Mouse (Mus musculus): ENCODE data around the gene Pkn3. TPM values are rescaled to one million over a fixed set of nuclear protein-coding genes. Genes with fewer than 3 reads are reported as not detected.

The Pkn3 gene
- 1.1 and 1.9 TPM in 2 replicates for polyA plus RNA-seq (2014; fragmentation: Nextera tagmentation; extraction: Ambion mirVana)

DNA sequence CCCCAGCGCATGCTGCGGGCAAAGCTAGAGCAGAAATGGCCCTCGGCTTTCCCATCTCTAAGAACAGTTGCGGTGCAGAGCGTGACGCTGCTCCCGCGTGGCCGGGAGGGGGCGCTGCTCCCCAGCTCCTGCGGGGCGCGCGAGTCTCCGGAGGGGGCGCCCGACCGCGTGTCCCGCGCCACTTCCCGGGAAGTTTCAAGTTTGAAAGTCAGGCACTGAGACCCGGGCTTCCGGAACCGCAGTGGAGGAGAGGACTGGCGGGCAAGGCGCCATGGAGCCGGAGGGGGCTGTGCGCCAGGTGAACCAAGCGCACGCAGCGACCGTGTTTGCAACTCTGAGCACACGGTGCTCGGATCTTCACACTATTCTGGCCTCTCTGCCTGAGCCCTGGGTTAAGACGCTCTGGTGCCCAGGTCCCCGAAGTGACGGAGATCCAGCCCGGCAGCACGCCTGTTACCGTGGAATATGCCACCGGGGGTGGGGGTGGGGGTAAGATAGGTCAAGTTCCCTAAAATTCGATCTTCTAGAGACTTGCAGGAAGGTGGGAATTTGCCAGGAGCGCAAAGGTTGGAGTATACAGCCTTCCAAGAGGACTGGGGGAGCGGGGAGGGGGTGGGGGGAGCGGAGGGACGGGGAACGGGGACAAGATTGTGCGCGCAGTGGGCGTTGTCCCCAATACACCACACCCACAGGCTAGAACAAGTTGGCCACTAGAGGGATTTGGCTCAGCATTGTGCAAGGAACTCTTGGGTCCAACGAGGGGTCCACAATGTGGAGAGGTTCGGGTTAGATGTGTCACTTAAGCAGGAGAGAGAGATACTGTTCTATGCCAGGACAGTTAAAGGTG lies at the start of gene Pkn3:
Gene Pkn3, plus strand, starts transcription at position 183 of the 847 bp plus-strand sequence.
- H3K9ac ChIP-seq (replicated peaks; ENCODE audit: low read length) = peak within 1 kb of the TSS; percentile 26; the same call in 1 of the 2 replicates
- H3K4me3 ChIP-seq (replicated peaks; ENCODE audit: low read depth, low read length) = peak within 1 kb of the TSS; percentile 38
- H3K36me3 ChIP-seq (ENCODE audit: control insufficient read depth, insufficient read depth, low read length) = peaks cover 8% of the 10 kb centered on the region
- no peaks in the 10 kb centered on the region for H3K9me3 ChIP-seq (ENCODE audit: control insufficient read depth, low read length)
- under 1% methylated on average over 53 of the region's 53 CpGs for WGBS
- H3K4me1 ChIP-seq (ENCODE audit: control insufficient read depth, insufficient read depth, low read length) = 0 out of 2 replicates have a peak, but pooled peaks cover 8% of the 10 kb centered on the region
- DNase-seq (peak; percentile 90), ATAC-seq (ENCODE audit: low FRiP score, low TSS enrichment) (peak; percentile 72; the same call in 1 of the 2 replicates)
- H3K27me3 ChIP-seq (ENCODE audit: control insufficient read depth, insufficient read depth, low read length) = no peaks in the 10 kb centered on the region
- no peak within 1 kb of the TSS for H3K27ac ChIP-seq (replicated peaks; ENCODE audit: low read depth, low read length)
- peak within 1 kb of the TSS; percentile 79 for H3K4me2 ChIP-seq (ENCODE audit: low read length)

GRCm38 (mm10) chr2:30032244-30032846 lies 45.1 kb upstream of the Pkn3 start:
- ATAC-seq (ENCODE audit: low FRiP score, low TSS enrichment) (no peak), DNase-seq (no peak)
- Histone ChIP-seq H3K4me2 (ENCODE audit: low read length) (no peak overlapping the region), H3K27ac (replicated peaks; ENCODE audit: low read depth, low read length) (no peak overlapping the region), H3K27me3 (ENCODE audit: control insufficient read depth, insufficient read depth, low read length) (no peaks in the 10 kb centered on the region), H3K4me3 (replicated peaks; ENCODE audit: low read depth, low read length) (no peak overlapping the region), H3K9ac (replicated peaks; ENCODE audit: low read length) (no peak overlapping the region), H3K4me1 (ENCODE audit: control insufficient read depth, insufficient read depth, low read length) (no peaks in the 10 kb centered on the region), H3K36me3 (ENCODE audit: control insufficient read depth, insufficient read depth, low read length) (peaks cover 88% of the 10 kb centered on the region), H3K9me3 (ENCODE audit: control insufficient read depth, low read length) (no peaks in the 10 kb centered on the region)
- 64% methylated on average over 11 of the region's 11 CpGs for WGBS

- DNase-seq (no peak), ATAC-seq (ENCODE audit: low FRiP score, low TSS enrichment) (no peak)
- Histone ChIP-seq H3K9me3 (ENCODE audit: control insufficient read depth, low read length) (no peaks in the 10 kb centered on the region), H3K4me2 (ENCODE audit: low read length) (no peak overlapping the region), H3K27ac (replicated peaks; ENCODE audit: low read depth, low read length) (0 out of 2 replicates have a peak overlapping the region, but pooled peaks have one; percentile 20), H3K9ac (replicated peaks; ENCODE audit: low read length) (no peak overlapping the region), H3K4me1 (ENCODE audit: control insufficient read depth, insufficient read depth, low read length) (no peaks in the 10 kb centered on the region), H3K4me3 (replicated peaks; ENCODE audit: low read depth, low read length) (no peak overlapping the region), H3K36me3 (ENCODE audit: control insufficient read depth, insufficient read depth, low read length) (peaks cover 88% of the 10 kb centered on the region), H3K27me3 (ENCODE audit: control insufficient read depth, insufficient read depth, low read length) (no peaks in the 10 kb centered on the region)
- WGBS = 78% methylated on average over 6 of the region's 6 CpGs
Observed at GRCm38 (mm10) chr2:30032957-30033356, 44.5 kb upstream of the Pkn3 start.

DNA sequence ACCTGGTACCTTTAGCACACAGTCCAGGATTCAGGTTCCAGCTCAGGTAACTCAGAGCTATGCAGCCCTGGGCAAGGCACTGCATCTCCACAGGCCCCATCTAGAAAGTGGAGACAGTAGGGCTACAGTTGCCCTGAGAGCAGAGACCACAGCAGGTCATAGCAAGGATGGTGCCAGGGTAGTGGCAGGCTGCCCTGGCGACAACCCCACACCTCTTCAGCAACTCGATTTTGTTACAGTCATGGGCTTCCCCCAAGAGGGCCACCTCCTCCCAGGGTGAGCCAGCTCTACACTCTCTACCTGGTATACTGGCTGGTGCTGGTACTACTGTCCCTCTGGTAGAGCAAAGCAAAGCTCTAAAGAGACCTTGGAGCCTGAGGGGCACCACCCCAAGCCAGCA lies 39.7 kb upstream of the Pkn3 start:
- H3K36me3 ChIP-seq (ENCODE audit: control insufficient read depth, insufficient read depth, low read length) = peaks cover 42% of the 10 kb centered on the region

GRCm38 (mm10) chr2:30038370-30038769 lies 39.1 kb upstream of the Pkn3 start:
- no peaks in the 10 kb centered on the region for H3K4me1 ChIP-seq (ENCODE audit: control insufficient read depth, insufficient read depth, low read length)
- no peak overlapping the region for H3K4me3 ChIP-seq (replicated peaks; ENCODE audit: low read depth, low read length)
- peaks cover 36% of the 10 kb centered on the region for H3K36me3 ChIP-seq (ENCODE audit: control insufficient read depth, insufficient read depth, low read length)
- H3K9ac ChIP-seq (replicated peaks; ENCODE audit: low read length) = no peak overlapping the region
- DNase-seq = no peak
- WGBS = 94% methylated on average over 10 of the region's 10 CpGs
- H3K4me2 ChIP-seq (ENCODE audit: low read length) = no peak overlapping the region
- no peak for ATAC-seq (ENCODE audit: low FRiP score, low TSS enrichment)
- no peaks in the 10 kb centered on the region for H3K9me3 ChIP-seq (ENCODE audit: control insufficient read depth, low read length)
- no peak overlapping the region for H3K27ac ChIP-seq (replicated peaks; ENCODE audit: low read depth, low read length)
- no peaks in the 10 kb centered on the region for H3K27me3 ChIP-seq (ENCODE audit: control insufficient read depth, insufficient read depth, low read length)

More for the DNA sequence above, 39.7 kb upstream of the Pkn3 start:
- no peak overlapping the region for H3K9ac ChIP-seq (replicated peaks; ENCODE audit: low read length)
- no peaks in the 10 kb centered on the region for H3K27me3 ChIP-seq (ENCODE audit: control insufficient read depth, insufficient read depth, low read length)
- DNase-seq (no peak), ATAC-seq (ENCODE audit: low FRiP score, low TSS enrichment) (no peak)
- H3K9me3 ChIP-seq (ENCODE audit: control insufficient read depth, low read length) = no peaks in the 10 kb centered on the region
- no peaks in the 10 kb centered on the region for H3K4me1 ChIP-seq (ENCODE audit: control insufficient read depth, insufficient read depth, low read length)
- H3K4me3 ChIP-seq (replicated peaks; ENCODE audit: low read depth, low read length) = no peak overlapping the region
- H3K4me2 ChIP-seq (ENCODE audit: low read length) = no peak overlapping the region
- 81% methylated on average over 2 of the region's 2 CpGs for WGBS
- no peak overlapping the region for H3K27ac ChIP-seq (replicated peaks; ENCODE audit: low read depth, low read length)

GRCm38 (mm10) chr2:30039687-30040086 lies 37.8 kb upstream of the Pkn3 start:
- DNase-seq = no peak
- H3K4me3 ChIP-seq (replicated peaks; ENCODE audit: low read depth, low read length) = no peak overlapping the region
- ATAC-seq (ENCODE audit: low FRiP score, low TSS enrichment) = no peak
- H3K4me1 ChIP-seq (ENCODE audit: control insufficient read depth, insufficient read depth, low read length) = no peaks in the 10 kb centered on the region
- H3K27me3 ChIP-seq (ENCODE audit: control insufficient read depth, insufficient read depth, low read length) = no peaks in the 10 kb centered on the region
- peaks cover 30% of the 10 kb centered on the region for H3K36me3 ChIP-seq (ENCODE audit: control insufficient read depth, insufficient read depth, low read length)
- H3K4me2 ChIP-seq (ENCODE audit: low read length) = no peak overlapping the region
- no peaks in the 10 kb centered on the region for H3K9me3 ChIP-seq (ENCODE audit: control insufficient read depth, low read length)
- no peak overlapping the region for H3K27ac ChIP-seq (replicated peaks; ENCODE audit: low read depth, low read length)
- no peak overlapping the region for H3K9ac ChIP-seq (replicated peaks; ENCODE audit: low read length)

DNA sequence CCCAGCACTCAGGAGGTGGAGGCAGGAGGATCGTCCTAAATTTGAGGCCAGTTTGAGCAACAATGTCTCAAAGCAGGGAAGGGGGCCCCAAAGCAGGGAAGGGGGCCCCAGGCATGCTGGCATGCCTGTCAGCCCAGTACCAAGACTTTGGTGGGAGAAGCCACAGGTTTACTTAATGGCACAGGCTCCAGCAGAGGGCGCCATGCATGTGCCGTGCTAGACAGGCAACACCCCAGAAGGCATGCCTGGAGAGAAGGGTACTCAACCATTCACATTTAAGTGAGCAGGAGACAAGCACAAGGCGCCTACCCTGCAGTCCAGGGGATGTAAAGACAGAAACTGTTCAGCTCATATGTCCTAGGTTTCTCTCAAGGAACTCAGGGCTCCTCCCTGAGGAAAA lies 35.0 kb upstream of the Pkn3 start:
- ATAC-seq (ENCODE audit: low FRiP score, low TSS enrichment) = no peak
- Histone ChIP-seq H3K36me3 (ENCODE audit: control insufficient read depth, insufficient read depth, low read length) (peaks cover 15% of the 10 kb centered on the region), H3K9ac (replicated peaks; ENCODE audit: low read length) (no peak overlapping the region), H3K27ac (replicated peaks; ENCODE audit: low read depth, low read length) (no peak overlapping the region), H3K4me2 (ENCODE audit: low read length) (no peak overlapping the region), H3K9me3 (ENCODE audit: control insufficient read depth, low read length) (no peaks in the 10 kb centered on the region), H3K27me3 (ENCODE audit: control insufficient read depth, insufficient read depth, low read length) (no peaks in the 10 kb centered on the region), H3K4me3 (replicated peaks; ENCODE audit: low read depth, low read length) (no peak overlapping the region), H3K4me1 (ENCODE audit: control insufficient read depth, insufficient read depth, low read length) (no peaks in the 10 kb centered on the region; the same call in 1 of the 2 replicates)
- peak; percentile 89 for DNase-seq
- 5% methylated on average over 4 of the region's 4 CpGs for WGBS

GRCm38 (mm10) chr2:30044550-30044949 lies 32.9 kb upstream of the Pkn3 start:
- H3K4me2 ChIP-seq (ENCODE audit: low read length) = no peak overlapping the region
- H3K4me1 ChIP-seq (ENCODE audit: control insufficient read depth, insufficient read depth, low read length) = peaks cover 11% of the 10 kb centered on the region
- DNase-seq (no peak), ATAC-seq (ENCODE audit: low FRiP score, low TSS enrichment) (no peak)
- H3K36me3 ChIP-seq (ENCODE audit: control insufficient read depth, insufficient read depth, low read length) = peaks cover 7% of the 10 kb centered on the region; the same call in 1 of the 2 replicates
- no peak overlapping the region for H3K27ac ChIP-seq (replicated peaks; ENCODE audit: low read depth, low read length)
- WGBS = 88% methylated on average over 5 of the region's 5 CpGs
- no peaks in the 10 kb centered on the region for H3K9me3 ChIP-seq (ENCODE audit: control insufficient read depth, low read length)
- H3K4me3 ChIP-seq (replicated peaks; ENCODE audit: low read depth, low read length) = no peak overlapping the region
- no peak overlapping the region for H3K9ac ChIP-seq (replicated peaks; ENCODE audit: low read length)
- no peaks in the 10 kb centered on the region for H3K27me3 ChIP-seq (ENCODE audit: control insufficient read depth, insufficient read depth, low read length)
